Mouse (Mus musculus): Measurements from ENCODE around the gene Cul3. TPM values are rescaled to one million over a fixed set of nuclear protein-coding genes. Genes with fewer than 3 reads are reported as not detected.

Cul3 gene
- polyA plus RNA-seq (2012; rRNA removed), result 20.1 and 22.1 TPM in 2 replicates

GRCm38 (mm10) chr1:80340436-80341376, at the start of gene Cul3:
TSS of gene Cul3 (minus strand) at chr1:80340480.

GRCm38 (mm10) chr1:80218268-80218667, 122.0 kb downstream of the Cul3 start, which contains the start of gene Fam124b:
TSS of gene Fam124b (minus strand) at chr1:80218473.

Other genes starting within 250 kb of the Cul3 start
- 0.01 TPM in 1 of 2 replicates, not detected in the other for gene Fam124b, start 122.0 kb downstream of the Cul3 start, polyA plus RNA-seq (2012; rRNA removed)
- gene Gm45261, start 121.0 kb upstream of the Cul3 start, polyA plus RNA-seq (2012; rRNA removed), result not detected in 2 replicates